Mouse (Mus musculus) myocyte (in vitro differentiated cells): Measurements from ENCODE around the gene Hoxa6.

Source experiments
- CEBPB ChIP-seq: IDR thresholded peaks from 2 replicates; pipeline ENCODE4 v1.6.1; 2011; ENCODE audit warnings: mild to moderate bottlenecking, moderate library complexity; ENCODE audit not compliant: poor library complexity, insufficient read depth, severe bottlenecking
- E2F4 ChIP-seq: IDR thresholded peaks from one replicate; pipeline ENCODE4 v1.6.1; 2011; ENCODE audit warnings: mild to moderate bottlenecking, control low read depth, moderate library complexity; ENCODE audit not compliant: insufficient read depth
- MAX ChIP-seq: IDR thresholded peaks from one replicate; pipeline ENCODE4 v1.6.1; 2011; ENCODE audit warnings: low read depth, mild to moderate bottlenecking, control low read depth
- MYOD1 ChIP-seq, 3 experiments: IDR thresholded peaks; one replicate each; pipeline ENCODE4 v1.6.1; 2011; ENCODE audit warnings: control low read depth in 2 of 3, low read depth in 2 of 3, mild to moderate bottlenecking in 2 of 3, moderate library complexity in 1 of 3; ENCODE audit not compliant: insufficient read length in 2 of 3, control insufficient read depth in 1 of 3
- POLR2A ChIP-seq: IDR thresholded peaks from one replicate; pipeline ENCODE4 v1.6.1; 2011; ENCODE audit warnings: low read depth, mild to moderate bottlenecking, control low read depth, moderate library complexity; ENCODE audit not compliant: insufficient read length
- POLR2AphosphoS2 ChIP-seq: IDR thresholded peaks from one replicate; pipeline ENCODE4 v1.6.1; 2011; ENCODE audit warnings: low read depth, control low read depth; ENCODE audit not compliant: insufficient read length
- SRF ChIP-seq: IDR thresholded peaks from one replicate; pipeline ENCODE4 v1.6.1; 2011; ENCODE audit warnings: low read depth; ENCODE audit not compliant: control insufficient read depth, insufficient read length
- TCF12 ChIP-seq: IDR thresholded peaks from one replicate; pipeline ENCODE4 v1.6.1; 2011; ENCODE audit warnings: mild to moderate bottlenecking, control low read depth; ENCODE audit not compliant: poor library complexity, insufficient read depth, severe bottlenecking
- USF1 ChIP-seq: IDR thresholded peaks from one replicate; pipeline ENCODE4 v1.6.1; 2011; ENCODE audit warnings: low read depth, mild to moderate bottlenecking, control low read depth, moderate library complexity

DNA sequence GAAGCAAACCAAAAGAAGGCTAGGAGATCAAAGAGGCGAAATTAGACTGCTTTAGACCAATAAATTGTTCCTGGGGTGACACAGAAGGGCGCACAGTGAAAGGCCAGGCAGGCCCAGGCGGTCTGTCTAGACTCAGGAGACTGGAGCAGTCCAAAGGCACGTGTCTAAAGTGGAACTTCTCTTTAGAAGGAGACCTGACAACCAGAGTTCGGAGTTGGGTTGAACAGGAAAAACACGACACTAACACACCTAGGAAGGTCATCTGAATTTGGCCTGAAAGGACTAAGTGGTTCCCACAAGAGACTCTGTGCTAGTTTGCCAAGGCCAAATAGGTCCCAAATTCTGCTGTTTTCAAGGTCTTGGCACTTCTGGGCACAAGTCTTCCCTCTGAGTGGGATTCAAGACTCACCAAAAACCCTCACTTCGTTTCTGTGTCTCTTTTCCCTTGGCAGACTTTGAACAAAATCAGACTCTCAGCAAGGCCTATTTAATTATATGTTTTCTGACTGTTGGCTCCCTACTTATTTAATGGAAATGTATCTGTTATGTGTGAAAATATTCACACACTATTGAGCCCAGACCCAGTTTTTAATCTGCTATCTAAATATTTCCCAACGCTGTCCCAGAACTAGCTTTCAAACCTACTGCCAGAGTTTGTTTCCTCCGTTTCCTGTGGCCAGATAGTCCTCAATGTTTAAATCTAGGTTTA, 10.9 kb upstream of the Hoxa6 start:
- TF ChIP-seq POLR2AphosphoS2 = no peak
- TF ChIP-seq E2F4 = no peak
- TF ChIP-seq POLR2A = no peak
- no peak for TF ChIP-seq MYOD1 (IDR thresholded peaks at IDR 0.05; ENCODE audit: control insufficient read depth in 1 of 3, insufficient read length in 2 of 3, low read depth in 2 of 3)
- TF ChIP-seq MAX = no peak
- no peak for TF ChIP-seq TCF12
- no peak for TF ChIP-seq USF1
- TF ChIP-seq SRF = no peak
- no peak for TF ChIP-seq CEBPB
